Mouse (Mus musculus) MEL (cell line): ENCODE data around the gene Ankle2. TPM values are rescaled to one million over a fixed set of nuclear protein-coding genes. Genes with fewer than 3 reads are reported as not detected.
A peak's percentile ranks its signal among the peaks of the same experiment; 100 is the strongest.

ENCODE experiments used
- DNase-seq: peaks from one replicate; pipeline ENCODE4 v3.0.0; 2011; ENCODE audit warnings: low read depth, low spot score
- H3K27ac ChIP-seq: 2 replicates; pipeline ENCODE4 v1.5.1; 2012; ENCODE audit warnings: low read depth, mild to moderate bottlenecking, control low read depth, low read length, moderate library complexity; ENCODE audit not compliant: control insufficient read depth
- H3K27me3 ChIP-seq, 2 experiments: fragments of 150-350 bp in 1 of 2; sonication (generic) in 1 of 2; 2 replicates each; pipeline ENCODE4 v1.6.1; 2012; ENCODE audit warnings: low read length in 2 of 2, mild to moderate bottlenecking in 2 of 2, improper control_type of control experiment in 1 of 2, moderate library complexity in 1 of 2; ENCODE audit not compliant: insufficient read depth in 2 of 2, control insufficient read depth in 1 of 2
- H3K36me3 ChIP-seq, 2 experiments: 2 replicates each; pipeline ENCODE4 v1.6.1; 2012 to 2014; ENCODE audit warnings: low read length in 2 of 2, improper control_type of control experiment in 1 of 2, inconsistent platforms in 1 of 2, mild to moderate bottlenecking in 1 of 2; ENCODE audit not compliant: insufficient read depth in 2 of 2, control insufficient read depth in 1 of 2
- H3K4me1 ChIP-seq, 2 experiments: fragments of 150-350 bp in 1 of 2; sonication (generic) in 1 of 2; 2 replicates each; pipeline ENCODE4 v1.6.1; 2012; ENCODE audit warnings: low read length in 2 of 2, improper control_type of control experiment in 1 of 2, mild to moderate bottlenecking in 1 of 2; ENCODE audit not compliant: insufficient read depth in 2 of 2, control insufficient read depth in 1 of 2
- H3K4me3 ChIP-seq, 2 experiments: fragments of 150-350 bp in 1 of 2; sonication (generic) in 1 of 2; 2 replicates each; pipeline ENCODE4 v1.5.1; 2012; ENCODE audit warnings: low read depth in 2 of 2, low read length in 2 of 2, mild to moderate bottlenecking in 2 of 2, moderate library complexity in 2 of 2, control low read depth in 1 of 2, improper control_type of control experiment in 1 of 2; ENCODE audit not compliant: control insufficient read depth in 1 of 2, insufficient read depth in 1 of 2
- H3K79me2 ChIP-seq: 2 replicates; pipeline ENCODE4 v1.6.1; 2012; ENCODE audit warnings: mild to moderate bottlenecking, low read length, moderate library complexity; ENCODE audit not compliant: control insufficient read depth, poor library complexity, insufficient read depth
- H3K9ac ChIP-seq: 2 replicates; pipeline ENCODE4 v1.6.1; 2012; ENCODE audit warnings: low read depth, mild to moderate bottlenecking, control low read depth, low read length, moderate library complexity; ENCODE audit not compliant: control insufficient read depth, poor library complexity, severe bottlenecking
- H3K9me3 ChIP-seq: fragments of 150-350 bp; sonication (generic); replicated peaks from 2 replicates; pipeline ENCODE4 v1.6.1; 2012; ENCODE audit warnings: mild to moderate bottlenecking, low read length, improper control_type of control experiment, moderate library complexity; ENCODE audit not compliant: insufficient read depth
- CHD1 ChIP-seq: IDR thresholded peaks from 2 replicates; pipeline ENCODE4 v1.6.1; 2012; ENCODE audit warnings: low read depth, mild to moderate bottlenecking, inconsistent platforms, low read length, improper control_type of control experiment
- E2F4 ChIP-seq: IDR thresholded peaks from 2 replicates; pipeline ENCODE4 v1.6.1; 2011; ENCODE audit warnings: low read depth, low read length, improper control_type of control experiment, borderline replicate concordance
- EP300 ChIP-seq, 2 experiments: IDR thresholded peaks; 2 replicates each; pipeline ENCODE4 v1.6.1; 2011; ENCODE audit warnings: improper control_type of control experiment in 2 of 2, low read length in 2 of 2, low read depth in 1 of 2, mild to moderate bottlenecking in 1 of 2
- GABPA ChIP-seq: IDR thresholded peaks from 2 replicates; pipeline ENCODE4 v1.6.1; 2012; ENCODE audit warnings: low read depth, mild to moderate bottlenecking, inconsistent platforms, low read length, improper control_type of control experiment, moderate library complexity
- HCFC1 ChIP-seq: IDR thresholded peaks from 2 replicates; pipeline ENCODE4 v1.6.1; 2012; ENCODE audit warnings: low read depth, mild to moderate bottlenecking, inconsistent platforms, low read length, improper control_type of control experiment, moderate library complexity
- MAFK ChIP-seq: IDR thresholded peaks from 2 replicates; pipeline ENCODE4 v1.6.1; 2011; ENCODE audit warnings: low read depth, mild to moderate bottlenecking, low read length, improper control_type of control experiment, borderline replicate concordance
- MEF2A ChIP-seq: IDR thresholded peaks from 2 replicates; pipeline ENCODE4 v1.6.1; 2014; ENCODE audit warnings: low read depth, mild to moderate bottlenecking, inconsistent platforms, low read length, improper control_type of control experiment; ENCODE audit not compliant: poor library complexity, insufficient replicate concordance, severe bottlenecking; ENCODE audit errors: extremely low read depth
- MYB ChIP-seq: IDR thresholded peaks from 2 replicates; pipeline ENCODE4 v1.6.1; 2011; ENCODE audit warnings: mild to moderate bottlenecking, low read depth, low read length, improper control_type of control experiment
- NRF1 ChIP-seq: IDR thresholded peaks from 2 replicates; pipeline ENCODE4 v1.6.1; 2014; ENCODE audit warnings: low read depth, mild to moderate bottlenecking, inconsistent platforms, low read length, improper control_type of control experiment, moderate library complexity; ENCODE audit not compliant: poor library complexity, insufficient read depth, severe bottlenecking
- POLR2A ChIP-seq, 2 experiments: IDR thresholded peaks; 2 replicates each; pipeline ENCODE4 v1.6.1; 2011 to 2012; ENCODE audit warnings: low read length in 2 of 2, mild to moderate bottlenecking in 2 of 2, control low read depth in 1 of 2, improper control_type of control experiment in 1 of 2, low read depth in 1 of 2, moderate library complexity in 1 of 2; ENCODE audit not compliant: control insufficient read depth in 1 of 2, insufficient read depth in 1 of 2, poor library complexity in 1 of 2
- SIN3A ChIP-seq: IDR thresholded peaks from 2 replicates; pipeline ENCODE4 v1.6.1; 2012; ENCODE audit warnings: low read length, improper control_type of control experiment, inconsistent platforms
- SMC3 ChIP-seq: IDR thresholded peaks from 2 replicates; pipeline ENCODE4 v1.6.1; 2011; ENCODE audit warnings: low read depth, low read length, improper control_type of control experiment
- TAL1 ChIP-seq: IDR thresholded peaks from 2 replicates; pipeline ENCODE4 v1.6.1; 2012; ENCODE audit warnings: mild to moderate bottlenecking, inconsistent platforms, low read length, moderate library complexity, mixed read lengths
- TBP ChIP-seq: IDR thresholded peaks from 2 replicates; pipeline ENCODE4 v1.8.0; 2011; ENCODE audit warnings: low read depth, low read length, improper control_type of control experiment
- UBTF ChIP-seq: IDR thresholded peaks from 2 replicates; pipeline ENCODE4 v1.6.1; 2012; ENCODE audit warnings: low read depth, mild to moderate bottlenecking, inconsistent platforms, low read length, improper control_type of control experiment, moderate library complexity, borderline replicate concordance; ENCODE audit not compliant: insufficient read depth
- ZKSCAN1 ChIP-seq: IDR thresholded peaks from 2 replicates; pipeline ENCODE4 v1.6.1; 2012; ENCODE audit warnings: low read depth, mild to moderate bottlenecking, inconsistent platforms, low read length, improper control_type of control experiment, moderate library complexity
- polyA plus RNA-seq, 2 experiments: library from polyadenylated mRNA; stranded (reverse) in 1 of 2; unstranded in 1 of 2; fragments of >175 nt in 1 of 2; fragments of >200 nt in 1 of 2; gene quantifications; 2 replicates each; pipeline versions ENCODE4 v1.2.1 to v1.2.4; 2012; ENCODE audit warnings: low replicate concordance in 2 of 2, low read depth in 1 of 2; ENCODE audit not compliant: insufficient read length in 2 of 2, insufficient read depth in 1 of 2, missing spikeins in 1 of 2
- total RNA-seq: library from RNA; depleted of rRNA; stranded (reverse); fragments of 300-350 nt; gene quantifications from 2 replicates; pipeline ENCODE4 v1.2.3, GENCODE M21; 2012

Ankle2 gene
- total and polyA plus RNA-seq, 3 experiments: 29.5 to 270 (median 37.9) TPM

- Histone ChIP-seq H3K27ac (no peak overlapping the region), H3K27me3 (no peaks in the 10 kb centered on the region), H3K36me3 (peaks cover 15 to 27% of the 10 kb centered on the region in 2 experiments), H3K9me3 (no peaks in the 10 kb centered on the region), H3K4me3 (peak overlapping the region in 1 of 2 experiments; percentile 86; a peak in 2 of 4 replicates), H3K9ac (no peak overlapping the region), H3K4me1 (peaks cover 11 to 12% of the 10 kb centered on the region in 2 experiments), H3K79me2 (peaks cover 29% of the 10 kb centered on the region)
- peak; percentile 22 for DNase-seq
- TF ChIP-seq MEF2A (no peak), TAL1 (no peak), SMC3 (no peak), MAFK (no peak), TBP (no peak), SIN3A (no peak), HCFC1 (no peak)
Observed at GRCm38 (mm10) chr5:110232346-110232745, 1.5 kb downstream of the Ankle2 start.

- Histone ChIP-seq H3K4me1 (0 out of 4 replicates have a peak, but pooled peaks cover 0 to 2% of the 10 kb centered on the region in 2 experiments), H3K9ac (no peak overlapping the region), H3K79me2 (no peaks in the 10 kb centered on the region), H3K27ac (no peak overlapping the region), H3K27me3 (no peaks in the 10 kb centered on the region), H3K4me3 (no peak overlapping the region), H3K9me3 (no peaks in the 10 kb centered on the region)
- DNase-seq: no peak
- TF ChIP-seq UBTF: no peak
- TF ChIP-seq E2F4: no peak
- TF ChIP-seq EP300 (IDR thresholded peaks at IDR 0.05; ENCODE audit: low read depth in 1 of 2, low read length in 2 of 2): no peak
- no peak for TF ChIP-seq ZKSCAN1
- TF ChIP-seq POLR2A (IDR thresholded peaks at IDR 0.05; ENCODE audit: control insufficient read depth in 1 of 2, insufficient read depth in 1 of 2, low read depth in 1 of 2, low read length in 2 of 2, poor library complexity in 1 of 2): no peak
- TF ChIP-seq MYB: no peak
- no peak for TF ChIP-seq SMC3
- TF ChIP-seq NRF1: no peak
- no peak for TF ChIP-seq TAL1
- TF ChIP-seq CHD1: no peak
- no peak for TF ChIP-seq GABPA
- TF ChIP-seq, all 39 proteins: peak for 0
- peaks cover 0 to 27% of the 10 kb centered on the region in 2 experiments; a peak in 3 of 4 replicates for H3K36me3 ChIP-seq
Observed at GRCm38 (mm10) chr5:110244091-110244490, 13.3 kb downstream of the Ankle2 start.
